Mouse (Mus musculus): ENCODE measurements at regions not wholly inside any gene's neighbourhood (a gene's known extent, or its start where the extent isn't known, plus 50 kb on each side); places are given as distances from the start of the nearest gene placed in this dataset.

GRCm38 (mm10) chr11:23201701-23202449 is 54.0 kb upstream of the Xpo1 start:
- Histone ChIP-seq H3K36me3 (replicated peaks; ENCODE audit: control insufficient read depth, insufficient read depth, low read depth, low read length) (no peaks in the 10 kb centered on the region), H3K9me3 (replicated peaks; ENCODE audit: control insufficient read depth, low read length) (no peaks in the 10 kb centered on the region), H3K4me2 (ENCODE audit: low read depth, low read length) (no peak overlapping the region), H3K4me1 (ENCODE audit: control insufficient read depth, insufficient read depth, low read length) (no peaks in the 10 kb centered on the region), H3K27ac (replicated peaks; ENCODE audit: low read depth, low read length) (no peak overlapping the region), H3K9ac (replicated peaks; ENCODE audit: low read length) (no peak overlapping the region), H3K27me3 (ENCODE audit: control insufficient read depth, insufficient read depth, low read length) (no peaks in the 10 kb centered on the region), H3K4me3 (ENCODE audit: low read depth, low read length) (no peak overlapping the region)
- DNase-seq (ENCODE audit: low spot score) = no peak
- ATAC-seq (replicated peaks; ENCODE audit: insufficient number of reproducible peaks, low FRiP score, low TSS enrichment, low read depth) = no peak
- 91% methylated on average over 9 of the region's 9 CpGs for WGBS

GRCm38 (mm10) chr11:23203566-23203965 is 52.3 kb upstream of the Xpo1 start:
- Histone ChIP-seq H3K36me3 (replicated peaks; ENCODE audit: control insufficient read depth, insufficient read depth, low read depth, low read length) (no peaks in the 10 kb centered on the region), H3K4me2 (ENCODE audit: low read depth, low read length) (no peak overlapping the region), H3K27ac (replicated peaks; ENCODE audit: low read depth, low read length) (no peak overlapping the region), H3K27me3 (ENCODE audit: control insufficient read depth, insufficient read depth, low read length) (no peaks in the 10 kb centered on the region), H3K4me3 (ENCODE audit: low read depth, low read length) (no peak overlapping the region), H3K9ac (replicated peaks; ENCODE audit: low read length) (no peak overlapping the region), H3K9me3 (replicated peaks; ENCODE audit: control insufficient read depth, low read length) (no peaks in the 10 kb centered on the region), H3K4me1 (ENCODE audit: control insufficient read depth, insufficient read depth, low read length) (no peaks in the 10 kb centered on the region)
- no peak for DNase-seq (ENCODE audit: low spot score)
- ATAC-seq (replicated peaks; ENCODE audit: insufficient number of reproducible peaks, low FRiP score, low TSS enrichment, low read depth) = no peak
- 90% methylated on average over 14 of the region's 14 CpGs for WGBS

- H3K9ac ChIP-seq (replicated peaks; ENCODE audit: low read length) = no peak overlapping the region
- H3K4me2 ChIP-seq (ENCODE audit: low read depth, low read length) = no peak overlapping the region
- no peaks in the 10 kb centered on the region for H3K36me3 ChIP-seq (replicated peaks; ENCODE audit: control insufficient read depth, insufficient read depth, low read depth, low read length)
- H3K27me3 ChIP-seq (ENCODE audit: control insufficient read depth, insufficient read depth, low read length) = no peaks in the 10 kb centered on the region
- DNase-seq (ENCODE audit: low spot score) (no peak), ATAC-seq (replicated peaks; ENCODE audit: insufficient number of reproducible peaks, low FRiP score, low TSS enrichment, low read depth) (no peak)
- no peak overlapping the region for H3K27ac ChIP-seq (replicated peaks; ENCODE audit: low read depth, low read length)
- WGBS = 77% methylated on average over 12 of the region's 12 CpGs
- H3K9me3 ChIP-seq (replicated peaks; ENCODE audit: control insufficient read depth, low read length) = no peaks in the 10 kb centered on the region
- H3K4me1 ChIP-seq (ENCODE audit: control insufficient read depth, insufficient read depth, low read length) = no peaks in the 10 kb centered on the region
- no peak overlapping the region for H3K4me3 ChIP-seq (ENCODE audit: low read depth, low read length)
Observed at GRCm38 (mm10) chr11:23204041-23204440, 51.8 kb upstream of the Xpo1 start.
